Mouse (Mus musculus): Measurements from ENCODE around the gene Exoc7. TPM values are rescaled to one million over a fixed set of nuclear protein-coding genes. Genes with fewer than 3 reads are reported as not detected.

Exoc7 gene
- polyA plus RNA-seq, 1 experiment from 2014 or later = 78.8 TPM

DNA sequence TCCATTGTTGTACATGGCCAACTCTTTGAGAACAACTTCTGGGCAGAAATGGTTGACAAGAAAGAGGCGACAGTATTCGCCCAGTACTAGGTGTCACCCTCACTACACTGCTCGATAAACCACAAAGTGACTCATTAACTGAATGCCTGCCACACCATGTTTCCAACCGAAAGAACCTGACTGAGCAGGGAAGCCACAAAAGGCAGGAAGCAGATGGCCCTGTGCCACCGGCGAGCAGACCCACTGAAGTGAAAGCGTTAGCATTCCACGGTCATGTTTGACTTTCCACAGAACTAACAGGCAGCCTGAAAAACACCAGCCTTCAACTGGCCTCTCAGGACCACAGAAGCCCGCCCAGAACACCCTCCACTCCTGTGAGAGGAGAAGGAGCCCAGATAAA lies 52.4 kb downstream of the Exoc7 start:
- Histone ChIP-seq H3K27ac (no peak overlapping the region), H3K4me2 (replicated peaks) (no peak overlapping the region), H3K9ac (no peak overlapping the region), H3K36me3 (peaks cover 92% of the 10 kb centered on the region), H3K9me3 (no peaks in the 10 kb centered on the region), H3K27me3 (no peaks in the 10 kb centered on the region), H3K4me3 (no peak overlapping the region), H3K4me1 (no peaks in the 10 kb centered on the region)
- no peak for ATAC-seq (ENCODE audit: insufficient number of reproducible peaks, insufficient read depth, low FRiP score, low TSS enrichment)
- WGBS = 89% methylated on average over 9 of the region's 9 CpGs

DNA sequence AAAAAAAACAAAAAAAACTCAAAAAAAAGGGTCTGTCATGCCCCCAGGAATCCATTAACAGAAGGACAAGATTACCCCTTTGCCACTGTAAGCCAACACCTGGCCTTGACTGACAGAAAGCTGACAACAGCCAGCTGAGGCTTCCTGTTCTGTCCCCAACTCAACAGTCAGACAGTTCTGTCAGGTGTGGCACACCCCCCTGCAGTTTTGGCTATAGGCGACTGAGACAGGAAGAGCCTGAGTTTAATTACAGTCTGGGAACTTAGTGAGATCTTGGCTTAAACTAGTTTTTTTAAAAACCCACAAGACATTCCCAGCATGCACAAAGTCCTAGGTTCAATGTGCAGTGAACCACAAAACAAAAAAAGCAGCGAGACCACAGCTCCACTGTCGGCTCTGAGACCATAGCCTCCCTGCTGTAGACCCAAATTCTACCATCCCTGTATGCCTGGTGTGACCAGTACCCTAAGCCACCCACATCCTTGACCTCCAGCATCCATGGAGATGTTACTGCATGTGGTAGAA lies 53.9 kb downstream of the Exoc7 start:
- WGBS = 84% methylated on average over 3 of the region's 3 CpGs
- Histone ChIP-seq H3K9me3 (no peaks in the 10 kb centered on the region), H3K4me1 (no peaks in the 10 kb centered on the region), H3K9ac (no peak overlapping the region), H3K27ac (no peak overlapping the region), H3K27me3 (no peaks in the 10 kb centered on the region), H3K36me3 (peaks cover 93% of the 10 kb centered on the region), H3K4me2 (replicated peaks) (no peak overlapping the region), H3K4me3 (no peak overlapping the region)
- no peak for ATAC-seq (ENCODE audit: insufficient number of reproducible peaks, insufficient read depth, low FRiP score, low TSS enrichment)

DNA sequence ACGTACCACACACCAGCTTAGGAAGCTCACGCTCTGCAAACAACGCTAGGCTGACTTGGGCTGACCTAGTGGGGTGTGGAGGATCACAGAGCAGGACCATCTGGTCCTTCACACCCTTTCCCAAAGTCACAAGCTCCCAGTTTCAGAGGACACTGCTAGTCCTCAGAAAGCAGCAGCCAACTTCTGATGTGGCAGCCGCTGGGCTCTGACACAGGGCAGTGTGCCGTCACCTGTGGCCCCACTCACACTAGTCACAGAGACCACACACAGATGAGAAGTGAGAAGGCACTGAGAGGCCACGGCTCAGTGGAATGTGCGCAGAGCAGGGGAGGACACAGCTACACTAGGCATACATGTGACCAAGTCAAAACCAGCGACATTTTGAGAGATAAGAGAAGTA lies 56.1 kb downstream of the Exoc7 start:
- no peak overlapping the region for H3K4me3 ChIP-seq
- peaks cover 96% of the 10 kb centered on the region for H3K36me3 ChIP-seq
- no peak for ATAC-seq (ENCODE audit: insufficient number of reproducible peaks, insufficient read depth, low FRiP score, low TSS enrichment)
- H3K4me2 ChIP-seq (replicated peaks) = no peak overlapping the region
- 90% methylated on average over 8 of the region's 8 CpGs for WGBS
- no peaks in the 10 kb centered on the region for H3K27me3 ChIP-seq
- no peak overlapping the region for H3K27ac ChIP-seq
- H3K4me1 ChIP-seq = no peaks in the 10 kb centered on the region
- H3K9ac ChIP-seq = no peak overlapping the region
- no peaks in the 10 kb centered on the region for H3K9me3 ChIP-seq

DNA sequence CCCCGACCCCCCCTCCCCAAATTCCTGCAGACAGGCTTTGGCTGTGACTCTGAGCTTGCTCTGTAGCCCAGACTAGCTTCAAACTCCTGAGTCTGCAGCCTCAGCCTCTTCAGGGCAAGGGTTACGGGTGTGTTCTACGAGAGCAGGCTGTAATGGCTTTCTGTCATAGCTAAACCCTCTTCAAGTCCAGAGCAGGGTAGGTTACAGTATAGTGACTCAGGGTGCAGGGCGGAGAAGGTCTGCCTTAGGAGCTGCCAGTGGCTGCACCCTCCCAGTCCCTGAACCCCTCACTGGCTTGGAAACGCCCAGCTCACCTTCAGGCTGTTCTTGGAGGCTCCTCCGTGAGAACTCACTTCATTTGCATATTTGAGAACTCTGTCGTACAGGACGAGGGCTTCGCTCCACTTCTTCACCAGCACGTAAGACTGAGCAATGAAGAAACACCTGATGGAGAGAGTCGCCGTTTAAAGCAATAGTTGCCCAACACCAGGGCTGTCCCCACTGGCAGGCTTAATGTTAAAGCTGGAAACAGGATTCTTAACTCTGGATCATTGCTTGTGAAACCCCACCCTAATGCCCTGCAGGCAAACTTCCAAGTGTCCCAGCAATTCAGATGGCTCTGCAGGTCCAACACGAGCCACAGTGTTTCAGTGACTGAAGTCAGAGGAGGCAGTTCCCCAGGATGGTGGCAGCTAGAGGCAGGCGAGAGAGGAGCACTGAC lies 59.4 kb downstream of the Exoc7 start:
- no peak for ATAC-seq (ENCODE audit: insufficient number of reproducible peaks, insufficient read depth, low FRiP score, low TSS enrichment)
- Histone ChIP-seq H3K4me1 (no peaks in the 10 kb centered on the region), H3K4me3 (no peak overlapping the region), H3K27ac (no peak overlapping the region), H3K36me3 (peaks cover 91% of the 10 kb centered on the region), H3K4me2 (replicated peaks) (no peak overlapping the region), H3K9me3 (no peaks in the 10 kb centered on the region), H3K9ac (no peak overlapping the region), H3K27me3 (no peaks in the 10 kb centered on the region)
- 79% methylated on average over 14 of the region's 14 CpGs for WGBS

DNA sequence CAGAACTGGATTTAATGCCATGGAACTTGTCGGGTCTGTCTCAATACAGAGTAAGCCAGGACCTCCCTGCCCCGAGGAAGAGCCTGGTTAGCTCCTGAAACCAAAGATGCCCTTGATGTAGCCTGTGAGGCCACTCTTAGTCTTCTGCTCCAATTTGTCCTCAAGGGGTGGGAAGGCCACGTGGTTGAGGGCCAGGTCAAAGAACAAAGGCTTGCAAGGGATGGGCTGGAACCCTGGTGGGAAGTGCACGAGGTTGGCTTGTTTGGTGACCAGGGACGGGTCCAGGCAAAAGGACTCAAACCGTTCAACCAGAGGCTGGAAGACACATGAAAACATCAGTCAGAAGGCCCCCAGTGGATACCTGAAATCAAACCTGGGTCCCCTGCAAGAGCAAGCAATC lies 61.4 kb downstream of the Exoc7 start:
- no peak overlapping the region for H3K4me2 ChIP-seq (replicated peaks)
- H3K27ac ChIP-seq = no peak overlapping the region
- no peak overlapping the region for H3K4me3 ChIP-seq
- H3K36me3 ChIP-seq = peaks cover 70% of the 10 kb centered on the region
- peaks cover 14% of the 10 kb centered on the region for H3K4me1 ChIP-seq
- no peak for ATAC-seq (ENCODE audit: insufficient number of reproducible peaks, insufficient read depth, low FRiP score, low TSS enrichment)
- no peaks in the 10 kb centered on the region for H3K9me3 ChIP-seq
- H3K9ac ChIP-seq = no peak overlapping the region
- 75% methylated on average over 6 of the region's 6 CpGs for WGBS
- H3K27me3 ChIP-seq = no peaks in the 10 kb centered on the region

DNA sequence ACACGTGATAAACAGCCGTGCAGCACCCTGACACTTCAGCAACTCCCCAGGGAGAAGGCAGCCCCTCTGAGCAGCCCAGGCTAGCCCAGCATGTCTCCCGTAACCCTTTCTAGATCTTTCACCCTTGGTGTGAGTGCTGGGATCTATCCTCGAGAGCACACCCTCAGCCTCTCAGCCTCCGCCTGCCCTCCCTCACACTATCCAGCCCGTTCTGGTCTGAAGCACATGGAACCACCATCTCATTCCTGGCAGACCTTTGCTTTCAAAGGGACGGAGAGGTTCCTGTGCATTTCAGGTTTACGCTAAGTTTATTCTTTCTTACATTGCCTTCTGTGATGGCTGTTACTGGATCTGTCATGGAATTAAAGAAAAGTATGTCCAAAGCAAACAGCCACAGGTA lies 62.5 kb downstream of the Exoc7 start:
- H3K4me1 ChIP-seq = peaks cover 18% of the 10 kb centered on the region
- H3K36me3 ChIP-seq = peaks cover 60% of the 10 kb centered on the region
- no peak overlapping the region for H3K9ac ChIP-seq
- ATAC-seq (ENCODE audit: insufficient number of reproducible peaks, insufficient read depth, low FRiP score, low TSS enrichment) = no peak
- H3K27me3 ChIP-seq = peaks cover 3% of the 10 kb centered on the region; the same call in 1 of the 2 replicates
- H3K4me2 ChIP-seq (replicated peaks) = no peak overlapping the region
- H3K4me3 ChIP-seq = no peak overlapping the region
- WGBS = 81% methylated on average over 8 of the region's 8 CpGs
- H3K27ac ChIP-seq = 0 out of 2 replicates have a peak overlapping the region, but pooled peaks have one; percentile 25
- H3K9me3 ChIP-seq = no peaks in the 10 kb centered on the region

DNA sequence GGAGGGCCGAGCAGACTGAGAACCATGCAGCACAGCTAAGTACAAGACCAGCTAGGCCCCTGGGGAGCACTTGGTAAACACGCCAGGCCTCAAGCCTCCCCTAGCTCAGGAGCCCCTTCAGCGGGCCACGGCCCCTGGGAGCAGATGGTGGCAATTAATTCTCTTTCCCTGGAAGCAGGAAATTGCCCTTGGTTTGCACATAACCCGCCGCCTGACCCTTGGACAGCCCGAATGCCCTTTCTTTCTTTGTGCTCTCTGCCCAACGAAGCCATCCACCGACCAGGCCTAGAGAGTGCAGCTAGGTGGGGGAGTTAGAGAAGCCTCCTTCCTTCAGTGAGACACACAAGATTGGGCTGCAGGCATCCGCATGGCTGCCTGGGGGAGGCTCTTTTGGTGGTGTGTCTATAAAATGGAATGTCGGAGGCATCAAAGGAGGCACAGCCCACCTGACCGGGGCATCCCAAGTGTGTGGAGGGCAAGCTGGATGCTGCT lies 65.2 kb downstream of the Exoc7 start:
- ATAC-seq (ENCODE audit: insufficient number of reproducible peaks, insufficient read depth, low FRiP score, low TSS enrichment) = no peak
- H3K9ac ChIP-seq = no peak overlapping the region
- H3K4me3 ChIP-seq = no peak overlapping the region
- H3K4me2 ChIP-seq (replicated peaks) = no peak overlapping the region
- peak overlapping the region; percentile 57 for H3K27ac ChIP-seq
- WGBS = 23% methylated on average over 12 of the region's 12 CpGs
- no peaks in the 10 kb centered on the region for H3K9me3 ChIP-seq
- peaks cover 22% of the 10 kb centered on the region for H3K4me1 ChIP-seq
- H3K36me3 ChIP-seq = peaks cover 32% of the 10 kb centered on the region
- peaks cover 26% of the 10 kb centered on the region for H3K27me3 ChIP-seq

DNA sequence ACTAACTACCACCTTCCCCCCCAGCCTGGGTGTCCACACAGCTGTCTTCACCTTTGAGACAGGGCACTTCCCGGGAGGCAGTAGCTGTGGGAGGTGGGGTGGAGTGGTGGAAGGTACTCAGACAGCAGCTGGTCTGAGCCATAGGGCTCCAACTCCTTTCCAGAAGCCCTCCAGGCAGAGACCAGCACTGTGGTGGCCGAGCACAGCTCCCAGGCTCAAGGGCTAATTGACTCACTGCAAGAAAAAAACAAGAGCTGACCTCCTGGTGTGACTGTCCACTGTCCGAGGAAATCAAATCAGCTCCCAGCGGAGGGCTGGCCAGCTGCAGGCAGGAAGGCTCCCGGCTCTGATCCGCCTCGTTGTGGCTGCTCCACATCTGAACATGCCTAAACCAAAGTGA lies 67.2 kb downstream of the Exoc7 start:
- Histone ChIP-seq H3K4me3 (no peak overlapping the region), H3K9me3 (no peaks in the 10 kb centered on the region), H3K27ac (no peak overlapping the region), H3K36me3 (peaks cover 12% of the 10 kb centered on the region), H3K9ac (no peak overlapping the region), H3K27me3 (peaks cover 32% of the 10 kb centered on the region), H3K4me1 (peaks cover 22% of the 10 kb centered on the region), H3K4me2 (replicated peaks) (no peak overlapping the region)
- no peak for ATAC-seq (ENCODE audit: insufficient number of reproducible peaks, insufficient read depth, low FRiP score, low TSS enrichment)
- WGBS = 9% methylated on average over 7 of the region's 7 CpGs

Other genes starting within 250 kb of the Exoc7 start
- gene Unc13d, start 229.3 kb downstream of the Exoc7 start, polyA plus RNA-seq (2016; fragmentation: Nextera tagmentation; extraction: Ambion mirVana) = 1.3 and 1.8 TPM in 2 replicates
- 44.9 and 48.3 TPM in 2 replicates for gene Wbp2, start 220.2 kb downstream of the Exoc7 start, polyA plus RNA-seq (2016; fragmentation: Nextera tagmentation; extraction: Ambion mirVana)
- gene Trim47, start 180.0 kb downstream of the Exoc7 start, polyA plus RNA-seq (2016; fragmentation: Nextera tagmentation; extraction: Ambion mirVana) = 6.9 and 9.1 TPM in 2 replicates
- gene Trim65, start 176.1 kb downstream of the Exoc7 start, polyA plus RNA-seq (2016; fragmentation: Nextera tagmentation; extraction: Ambion mirVana) = 2.3 and 2.6 TPM in 2 replicates
- 83.7 and 89.2 TPM in 2 replicates for gene Mrpl38, start 168.4 kb downstream of the Exoc7 start, polyA plus RNA-seq (2016; fragmentation: Nextera tagmentation; extraction: Ambion mirVana)
- gene Fbf1, start 139.1 kb downstream of the Exoc7 start, polyA plus RNA-seq (2016; fragmentation: Nextera tagmentation; extraction: Ambion mirVana) = 61.2 and 61.3 TPM in 2 replicates
- 66.5 and 71.9 TPM in 2 replicates for gene Ten1, start 108.4 kb downstream of the Exoc7 start, polyA plus RNA-seq (2016; fragmentation: Nextera tagmentation; extraction: Ambion mirVana)
- 25.8 and 26.4 TPM in 2 replicates for gene Acox1, start 108.2 kb downstream of the Exoc7 start, polyA plus RNA-seq (2016; fragmentation: Nextera tagmentation; extraction: Ambion mirVana)
- gene Evpl, start 69.2 kb downstream of the Exoc7 start, polyA plus RNA-seq (2016; fragmentation: Nextera tagmentation; extraction: Ambion mirVana) = 2.9 and 3.1 TPM in 2 replicates
- 105 and 107 TPM in 2 replicates for gene Srp68, start 33.0 kb downstream of the Exoc7 start, polyA plus RNA-seq (2016; fragmentation: Nextera tagmentation; extraction: Ambion mirVana)
- 0.47 and 0.56 TPM in 2 replicates for gene Galr2, start 26.3 kb downstream of the Exoc7 start, polyA plus RNA-seq (2016; fragmentation: Nextera tagmentation; extraction: Ambion mirVana)
- gene Foxj1, start 28.2 kb upstream of the Exoc7 start, polyA plus RNA-seq (2016; fragmentation: Nextera tagmentation; extraction: Ambion mirVana) = 1.0 and 1.8 TPM in 2 replicates
- 27.4 and 33.3 TPM in 2 replicates for gene Rnf157, start 105.8 kb upstream of the Exoc7 start, polyA plus RNA-seq (2016; fragmentation: Nextera tagmentation; extraction: Ambion mirVana)
- gene Ubald2, start 126.9 kb upstream of the Exoc7 start, polyA plus RNA-seq (2016; fragmentation: Nextera tagmentation; extraction: Ambion mirVana) = 32.3 and 44.1 TPM in 2 replicates
- 0.14 and 0.39 TPM in 2 replicates for gene Qrich2, start 159.0 kb upstream of the Exoc7 start, polyA plus RNA-seq (2016; fragmentation: Nextera tagmentation; extraction: Ambion mirVana)
- 197 and 211 TPM in 2 replicates for gene Prpsap1, start 187.0 kb upstream of the Exoc7 start, polyA plus RNA-seq (2016; fragmentation: Nextera tagmentation; extraction: Ambion mirVana)
- 6.9 and 8.3 TPM in 2 replicates for gene Sphk1, start 223.7 kb upstream of the Exoc7 start, polyA plus RNA-seq (2016; fragmentation: Nextera tagmentation; extraction: Ambion mirVana)